Mouse (Mus musculus) heart, adult 2 months (tissue): ENCODE results near the gene Slc23a2.

ENCODE experiments used
- CTCF ChIP-seq: fragments of 200-600 bp; IDR thresholded peaks from 2 replicates; pipeline ENCODE4 v1.8.1; 2022; ENCODE audit warnings: antibody characterized with exemption, mild to moderate bottlenecking, moderate library complexity
- EP300 ChIP-seq: fragments of 200-500 bp; IDR thresholded peaks from 2 replicates; pipeline ENCODE4 v1.6.1; 2011; ENCODE audit warnings: low read depth, low read length, control low read depth; ENCODE audit not compliant: insufficient read depth

- no peak for TF ChIP-seq EP300
- TF ChIP-seq CTCF, result no peak
Measured at GRCm38 (mm10) chr2:132044320-132045274, 100.3 kb downstream of the Slc23a2 start.
